Mouse (Mus musculus): ENCODE data around the gene Ffar1.
A peak's percentile ranks its signal among the peaks of the same experiment; 100 is the strongest.
"Not testable (repeated sequence)": the region's sequence is repeated elsewhere in the genome, so short reads cannot be mapped to it uniquely, and the experiment has no call there.

Ffar1 gene

GRCm38 (mm10) chr7:30847386-30847785 lies 14.0 kb downstream of the Ffar1 start:
- no peak for DNase-seq

- no peak for DNase-seq
Observed at GRCm38 (mm10) chr7:30846505-30847053, 14.8 kb downstream of the Ffar1 start.

- no peak for DNase-seq
Observed at GRCm38 (mm10) chr7:30844676-30845297, 16.6 kb downstream of the Ffar1 start.

- no peak for DNase-seq
Observed at GRCm38 (mm10) chr7:30842092-30842491, 19.3 kb downstream of the Ffar1 start.

GRCm38 (mm10) chr7:30841379-30841778 lies 20.0 kb downstream of the Ffar1 start:
- DNase-seq: no peak

GRCm38 (mm10) chr7:30840306-30840705 lies 21.1 kb downstream of the Ffar1 start:
- no peak for DNase-seq

GRCm38 (mm10) chr7:30837277-30837676 lies 24.1 kb downstream of the Ffar1 start:
- no peak for DNase-seq

GRCm38 (mm10) chr7:30832684-30833083 lies 28.7 kb downstream of the Ffar1 start:
- not testable (repeated sequence) for DNase-seq

- no peak for DNase-seq
Observed at GRCm38 (mm10) chr7:30832261-30832660, 29.1 kb downstream of the Ffar1 start.

GRCm38 (mm10) chr7:30829428-30829827 lies 31.9 kb downstream of the Ffar1 start:
- DNase-seq: no peak

- not testable (repeated sequence) for DNase-seq
Observed at GRCm38 (mm10) chr7:30828871-30829270, 32.5 kb downstream of the Ffar1 start.

- DNase-seq: no peak
Observed at GRCm38 (mm10) chr7:30826660-30827059, 34.7 kb downstream of the Ffar1 start.

- no peak for DNase-seq
Observed at GRCm38 (mm10) chr7:30824306-30824705, 37.1 kb downstream of the Ffar1 start.

GRCm38 (mm10) chr7:30823675-30824074 lies 37.7 kb downstream of the Ffar1 start, which contains the start of gene Ffar2:
Gene Ffar2 (minus strand): TSS chr7:30823775.
- DNase-seq: no peak

- DNase-seq: no peak
Observed at GRCm38 (mm10) chr7:30821532-30821931, 39.8 kb downstream of the Ffar1 start.

GRCm38 (mm10) chr7:30820854-30821445 lies 40.4 kb downstream of the Ffar1 start:
- DNase-seq: no peak

- no peak for DNase-seq
Observed at GRCm38 (mm10) chr7:30820131-30820530, 41.2 kb downstream of the Ffar1 start.

- DNase-seq: peak; percentile 44
Observed at GRCm38 (mm10) chr7:30812291-30812807, 49.0 kb downstream of the Ffar1 start.

- DNase-seq: peak; percentile 31
Observed at GRCm38 (mm10) chr7:30811757-30812290, 49.5 kb downstream of the Ffar1 start.

GRCm38 (mm10) chr7:30810319-30810718 lies 51.0 kb downstream of the Ffar1 start:
- DNase-seq: no peak
